Mouse (Mus musculus) left cerebral cortex, adult 8-10 months (tissue): Measurements from ENCODE around the gene Olfr1148. TPM values are rescaled to one million over a fixed set of nuclear protein-coding genes. Genes with fewer than 3 reads are reported as not detected.

Experiments
- DNase-seq, 2 experiments: peaks; one replicate each; pipeline ENCODE4 v3.0.0; 2022; ENCODE audit warnings: low spot score in 2 of 2
- total RNA-seq, 4 experiments: library from RNA; stranded (reverse); gene quantifications; 2 replicates each; pipeline ENCODE4 v1.2.4; 2022

The Olfr1148 gene
- not detected for total RNA-seq

- DNase-seq, result no peak
These were observed at the start of gene Olfr1148 for GRCm38 (mm10) chr2:87830233-87830632. Gene Olfr1148 (plus strand): TSS chr2:87830533.

GRCm38 (mm10) chr2:87800292-87800691 is 30.0 kb upstream of the Olfr1148 start, which contains the start of gene Olfr1143:
Gene Olfr1143 (plus strand): TSS chr2:87800592.
- no peak for DNase-seq

- DNase-seq, result no peak
These were observed 20.8 kb upstream of the Olfr1148 start, which contains the start of gene Olfr1145 for GRCm38 (mm10) chr2:87809522-87809921. Gene Olfr1145 (plus strand): TSS chr2:87809822.

GRCm38 (mm10) chr2:87843693-87844092 is 13.4 kb downstream of the Olfr1148 start, which contains the start of gene Olfr1150-ps1:
Gene Olfr1150-ps1 (plus strand): TSS chr2:87843993.
- no peak for DNase-seq

- no peak for DNase-seq
These were observed 25.2 kb downstream of the Olfr1148 start, which contains the start of gene Olfr1151 for GRCm38 (mm10) chr2:87855562-87855961. Gene Olfr1151 (plus strand): TSS chr2:87855862.

- no peak for DNase-seq
These were observed 35.9 kb downstream of the Olfr1148 start, which contains the start of gene Olfr1152 for GRCm38 (mm10) chr2:87866192-87866591. Gene Olfr1152 (plus strand): TSS chr2:87866492.

Other genes with a start within 250 kb of the Olfr1148 start
- gene Olfr1130, start 224.3 kb upstream of the Olfr1148 start, total RNA-seq, result not detected
- gene Olfr1131, start 203.4 kb upstream of the Olfr1148 start, total RNA-seq, result not detected
- not detected for gene Olfr1132, start 193.0 kb upstream of the Olfr1148 start, total RNA-seq
- not detected for gene Olfr1133, start 183.2 kb upstream of the Olfr1148 start, total RNA-seq
- gene Olfr1134, start 172.1 kb upstream of the Olfr1148 start, total RNA-seq, result not detected
- gene Olfr1135, start 156.9 kb upstream of the Olfr1148 start, total RNA-seq, result not detected
- gene Olfr1136, start 136.6 kb upstream of the Olfr1148 start, total RNA-seq, result not detected
- not detected for gene Olfr1137, start 117.4 kb upstream of the Olfr1148 start, total RNA-seq
- not detected for gene Olfr1138, start 90.6 kb upstream of the Olfr1148 start, total RNA-seq
- gene Olfr1140, start 86.8 kb upstream of the Olfr1148 start, total RNA-seq, result not detected
- gene Olfr1141, start 76.5 kb upstream of the Olfr1148 start, total RNA-seq, result not detected
- not detected for gene Olfr152, start 51.0 kb upstream of the Olfr1148 start, total RNA-seq
- gene Olfr1143, start 29.9 kb upstream of the Olfr1148 start, total RNA-seq, result not detected
- not detected for gene Olfr1145, start 20.7 kb upstream of the Olfr1148 start, total RNA-seq
- not detected for gene Olfr1150-ps1, start 13.5 kb downstream of the Olfr1148 start, total RNA-seq
- gene Olfr1151, start 25.3 kb downstream of the Olfr1148 start, total RNA-seq, result not detected
- not detected for gene Olfr1152, start 36.0 kb downstream of the Olfr1148 start, total RNA-seq
- gene Olfr1153, start 64.4 kb downstream of the Olfr1148 start, total RNA-seq, result not detected
- gene Olfr1154, start 74.6 kb downstream of the Olfr1148 start, total RNA-seq, result not detected
- not detected for gene Olfr1155, start 114.6 kb downstream of the Olfr1148 start, total RNA-seq
- gene Olfr1156, start 122.6 kb downstream of the Olfr1148 start, total RNA-seq, result under 1 TPM in 3 of 4 experiments, not detected in 1; 0.14 to 0.23 (median 0.22) TPM
- gene Olfr1157, start 137.8 kb downstream of the Olfr1148 start, total RNA-seq, result not detected
- gene Olfr74, start 144.1 kb downstream of the Olfr1148 start, total RNA-seq, result not detected
- gene Olfr1158, start 159.6 kb downstream of the Olfr1148 start, total RNA-seq, result not detected
- gene Olfr1160, start 177.7 kb downstream of the Olfr1148 start, total RNA-seq, result not detected
- not detected for gene Olfr1161, start 192.2 kb downstream of the Olfr1148 start, total RNA-seq
- not detected for gene Olfr73, start 207.2 kb downstream of the Olfr1148 start, total RNA-seq
- gene Olfr1162, start 220.6 kb downstream of the Olfr1148 start, total RNA-seq, result not detected
- not detected for gene Olfr1163, start 241.3 kb downstream of the Olfr1148 start, total RNA-seq